Mouse (Mus musculus): ENCODE measurements around the gene Lekr1.

Gene Lekr1

DNA sequence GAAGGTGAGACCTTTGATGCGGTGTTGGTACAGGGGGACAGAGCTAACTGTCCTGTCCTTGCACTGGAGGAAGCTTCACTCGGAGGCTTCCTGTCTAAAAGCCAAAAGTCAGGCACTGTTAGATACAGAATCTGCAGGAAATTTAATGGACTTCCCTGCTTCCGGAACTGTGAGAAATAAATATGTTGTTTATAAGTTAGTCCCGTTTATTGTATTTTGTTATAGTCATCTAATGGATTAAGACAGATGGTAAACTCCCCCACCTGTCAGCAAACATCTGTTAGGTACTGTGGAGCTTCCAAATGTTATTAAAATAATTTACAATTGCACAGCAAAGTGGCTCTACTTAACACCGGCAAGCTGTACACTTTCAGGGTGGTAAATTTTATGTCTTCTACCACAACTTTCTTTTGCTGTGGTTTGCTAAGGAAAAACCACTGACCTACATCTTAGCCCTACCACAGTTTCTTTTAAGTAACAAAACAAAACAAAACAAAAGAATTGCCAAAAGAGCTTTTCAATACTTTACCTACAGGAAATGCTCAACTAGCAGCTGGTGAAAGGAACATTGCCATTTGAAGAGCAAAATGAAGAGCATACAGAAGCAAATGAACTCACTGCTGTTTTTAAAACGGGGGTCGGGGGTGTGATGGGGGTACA lies 15.7 kb upstream of the Lekr1 start:
- in situ Hi-C loops (cut with MboI; ENCODE audit: low pct_unique_long_range_greater_than_20kb in 1 of 2, low sequenced_read_pairs in 2 of 2, unreplicated experiment in 1 of 2) = no loop called here

DNA sequence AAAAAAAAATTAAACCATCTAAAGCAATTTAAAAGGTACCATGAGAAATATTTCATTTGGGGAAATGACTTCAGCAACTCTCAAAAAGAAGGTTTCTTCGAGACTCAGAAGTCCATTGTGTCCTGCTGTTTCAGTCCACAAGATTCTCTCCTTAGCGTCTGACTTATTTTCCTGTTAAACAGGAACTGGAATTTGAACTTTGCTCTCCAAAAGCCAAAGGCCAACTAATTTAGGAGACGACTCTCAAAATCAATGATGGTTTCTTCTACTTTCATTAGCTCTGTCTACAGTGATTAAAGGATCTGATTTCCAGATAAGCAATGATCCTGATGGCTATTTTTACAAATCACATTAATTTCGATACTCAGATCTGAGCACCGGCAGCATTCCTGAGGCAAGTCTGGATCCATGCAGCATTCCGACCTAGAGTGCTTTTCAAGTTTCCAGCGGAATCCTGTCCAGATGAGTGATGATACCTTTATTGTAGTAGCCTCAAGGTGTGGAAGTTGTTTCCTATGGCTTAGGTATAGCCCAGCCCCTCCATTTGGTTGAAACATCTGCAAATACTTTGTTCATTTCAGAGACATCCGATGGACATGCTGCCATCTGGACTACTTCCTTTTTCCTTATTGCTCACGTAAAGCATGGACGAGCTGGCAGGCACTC lies 11.4 kb upstream of the Lekr1 start:
- in situ Hi-C loops (cut with MboI; ENCODE audit: low pct_unique_long_range_greater_than_20kb in 1 of 2, low sequenced_read_pairs in 2 of 2, unreplicated experiment in 1 of 2) = loop anchor here in 1 of 2 experiments (5.0 kb wide), 1 partner anchor 122 kb away; no protein-coding TSS in a partner anchor

DNA sequence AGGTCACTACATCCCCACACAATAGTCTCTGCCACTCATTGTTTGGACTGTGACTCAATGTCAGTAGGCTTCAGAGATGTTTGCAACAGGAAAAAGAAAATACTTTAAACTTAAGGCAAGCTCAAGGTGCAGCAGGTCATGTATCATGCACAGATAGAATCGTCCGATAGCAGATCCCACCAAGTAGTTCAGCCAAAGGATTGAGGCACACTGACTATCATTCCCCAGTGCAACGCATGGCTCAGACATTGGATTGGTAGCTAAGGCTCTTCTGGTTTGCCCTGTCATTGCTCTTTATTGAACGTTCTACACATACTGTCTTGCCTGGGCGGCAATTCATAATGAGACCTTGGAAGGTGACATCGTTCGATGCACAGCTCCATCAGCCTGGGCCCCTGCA lies 9.6 kb upstream of the Lekr1 start:
- in situ Hi-C loops (cut with MboI; ENCODE audit: low pct_unique_long_range_greater_than_20kb in 1 of 2, low sequenced_read_pairs in 2 of 2, unreplicated experiment in 1 of 2) = loop anchor here in 1 of 2 experiments (5.0 kb wide), 1 partner anchor 124 kb away; no protein-coding TSS in a partner anchor

DNA sequence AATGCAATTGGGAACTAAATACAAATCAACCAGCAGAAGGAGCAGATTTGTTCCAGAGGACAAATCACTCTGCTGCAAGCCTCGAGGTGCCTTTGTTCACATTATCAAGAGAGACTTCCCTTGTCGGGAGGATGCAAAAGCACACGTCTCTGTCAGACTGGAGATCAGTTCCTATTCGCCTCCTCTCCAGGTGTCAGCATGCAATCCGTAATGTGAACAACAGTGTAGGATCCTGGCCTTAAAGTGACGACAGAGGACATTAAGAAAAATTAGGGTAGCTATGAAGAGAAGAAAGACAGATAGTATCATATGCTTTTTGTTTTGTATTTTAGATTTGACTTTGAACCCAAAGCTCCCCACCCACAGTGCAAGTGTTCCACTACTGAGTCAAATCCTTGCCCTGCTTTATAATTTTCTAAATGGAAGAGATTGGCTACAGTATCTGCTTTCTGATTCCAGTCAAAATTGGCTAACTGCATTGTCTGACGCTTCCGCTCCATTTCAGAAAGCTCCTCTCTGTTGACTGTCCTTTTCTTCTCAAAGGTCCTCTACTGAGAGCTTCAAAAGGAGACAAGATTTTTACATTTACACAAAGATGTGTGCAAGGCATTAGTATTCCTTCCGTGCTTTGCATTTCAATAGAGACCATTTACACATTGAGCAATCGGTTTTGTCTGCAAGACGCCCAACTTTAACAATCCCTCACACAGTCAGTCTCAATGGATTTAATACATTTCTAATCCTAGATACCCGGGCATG lies 8.9 kb upstream of the Lekr1 start:
- in situ Hi-C loops (cut with MboI; ENCODE audit: low pct_unique_long_range_greater_than_20kb in 1 of 2, low sequenced_read_pairs in 2 of 2, unreplicated experiment in 1 of 2) = loop anchor here in 1 of 2 experiments (5.0 kb wide), 1 partner anchor 125 kb away; no protein-coding TSS in a partner anchor

DNA sequence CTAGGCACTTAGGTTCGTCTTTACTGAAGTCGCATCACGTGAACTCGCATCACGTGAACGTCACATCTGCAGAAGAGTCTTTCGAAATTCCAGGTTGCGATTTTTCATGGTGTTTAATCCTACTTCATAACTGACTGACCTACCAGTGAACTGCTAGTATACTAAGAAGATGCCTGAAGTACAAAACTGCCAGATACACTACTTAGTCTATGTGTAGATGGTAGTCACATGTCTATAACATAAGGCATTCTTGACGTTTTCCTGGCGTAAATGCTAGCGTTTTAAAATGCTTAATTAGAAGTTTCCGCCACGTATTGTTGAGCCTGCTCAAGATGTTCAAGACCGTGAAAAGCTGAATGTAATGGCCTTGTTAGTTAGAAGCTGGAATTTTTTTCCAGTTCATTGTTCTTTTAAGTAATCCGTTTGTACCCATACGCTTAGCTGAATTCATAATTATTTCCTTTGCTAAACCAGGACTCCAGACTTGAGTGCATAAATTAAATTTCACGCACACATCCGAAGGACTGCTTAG lies 7.9 kb upstream of the Lekr1 start:
- in situ Hi-C loops (cut with MboI; ENCODE audit: low pct_unique_long_range_greater_than_20kb in 1 of 2, low sequenced_read_pairs in 2 of 2, unreplicated experiment in 1 of 2) = loop anchor here in 1 of 2 experiments (5.0 kb wide), 1 partner anchor 126 kb away; no protein-coding TSS in a partner anchor

DNA sequence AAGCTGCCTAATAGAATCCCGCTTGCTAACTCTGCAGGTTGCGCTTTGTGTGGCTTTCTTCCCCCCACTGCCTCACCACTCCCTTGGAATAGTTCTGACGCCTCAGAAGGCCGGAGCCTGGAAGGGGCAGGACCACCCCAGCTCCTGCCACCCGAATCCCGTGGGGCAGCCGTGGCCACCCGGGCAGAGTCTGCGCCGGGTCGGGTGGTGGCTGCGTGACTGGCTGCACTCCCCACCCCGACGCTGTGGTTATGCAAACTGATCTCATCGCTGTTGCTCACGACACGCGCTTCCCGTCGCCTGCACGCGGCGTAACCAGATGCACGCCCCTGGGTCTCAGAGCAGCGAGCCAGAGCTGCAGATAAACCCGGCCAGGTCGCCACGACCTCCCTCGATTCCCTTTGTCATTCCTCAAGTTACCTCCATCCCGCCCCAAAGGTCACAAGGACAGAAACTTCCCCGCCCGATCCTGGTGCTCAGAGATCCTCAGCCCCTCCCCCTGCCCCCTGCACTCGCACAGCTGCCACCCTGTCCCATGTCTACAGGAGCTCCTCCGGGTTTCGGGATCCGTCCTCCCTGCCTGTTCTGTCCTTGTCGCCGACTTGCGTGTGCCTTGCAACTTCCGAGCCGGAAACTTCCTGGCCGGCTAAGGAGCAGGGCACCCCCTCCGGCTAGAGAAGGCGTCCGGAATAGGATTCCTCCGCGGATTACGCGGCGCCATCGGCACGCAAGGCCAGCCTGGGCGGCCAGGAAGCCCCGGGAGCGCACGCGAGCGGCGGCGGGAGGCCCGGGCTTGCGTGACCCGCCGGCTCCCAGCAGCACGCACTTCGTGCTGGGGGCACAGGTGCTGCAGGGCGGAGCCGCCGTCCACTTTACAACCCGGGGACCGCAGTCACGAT lies 7.1 kb upstream of the Lekr1 start:
- in situ Hi-C loops (cut with MboI; ENCODE audit: low pct_unique_long_range_greater_than_20kb in 1 of 2, low sequenced_read_pairs in 2 of 2, unreplicated experiment in 1 of 2) = loop anchor here in 1 of 2 experiments (5.0 kb wide), 1 partner anchor 127 kb away; no protein-coding TSS in a partner anchor

DNA sequence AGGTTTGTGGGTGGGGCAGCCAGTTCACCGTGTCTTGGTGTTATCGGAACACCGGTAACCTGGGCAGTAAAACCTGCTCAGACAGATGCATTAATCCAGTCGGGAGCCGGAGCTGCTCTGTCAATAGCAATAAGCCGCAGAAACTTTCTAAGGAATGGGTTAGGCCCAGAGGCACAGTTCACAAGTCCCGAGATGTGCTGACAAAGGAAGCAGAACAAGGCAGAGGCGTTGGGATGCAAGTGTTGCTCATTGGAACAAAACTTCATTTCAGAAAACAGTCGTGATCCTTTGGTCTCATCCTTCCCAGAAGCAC lies 6.5 kb upstream of the Lekr1 start:
- in situ Hi-C loops (cut with MboI; ENCODE audit: low pct_unique_long_range_greater_than_20kb in 1 of 2, low sequenced_read_pairs in 2 of 2, unreplicated experiment in 1 of 2) = loop anchor here in 1 of 2 experiments (5.0 kb wide), 1 partner anchor 127 kb away; no protein-coding TSS in a partner anchor

DNA sequence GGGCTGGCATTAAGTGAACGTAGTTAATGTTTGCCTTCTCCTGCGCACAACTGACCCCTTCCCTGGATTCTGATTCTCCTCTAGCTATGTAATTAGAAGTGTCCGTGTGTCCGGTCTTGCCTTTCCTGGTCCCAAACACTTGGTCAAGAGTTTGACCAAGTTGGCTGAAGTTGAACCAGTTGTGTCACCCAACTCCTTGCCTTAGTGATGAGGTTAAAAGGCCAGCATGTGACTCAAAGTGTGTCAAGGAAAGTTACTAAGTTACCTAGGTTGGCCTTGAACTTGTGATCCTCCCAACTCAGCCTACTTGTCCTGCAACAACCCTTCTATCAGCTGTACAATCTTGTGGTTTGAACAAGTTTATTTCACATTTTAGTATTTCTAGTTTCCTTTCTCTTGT lies 5.7 kb upstream of the Lekr1 start:
- in situ Hi-C loops (cut with MboI; ENCODE audit: low pct_unique_long_range_greater_than_20kb in 1 of 2, low sequenced_read_pairs in 2 of 2, unreplicated experiment in 1 of 2) = no loop called here

DNA sequence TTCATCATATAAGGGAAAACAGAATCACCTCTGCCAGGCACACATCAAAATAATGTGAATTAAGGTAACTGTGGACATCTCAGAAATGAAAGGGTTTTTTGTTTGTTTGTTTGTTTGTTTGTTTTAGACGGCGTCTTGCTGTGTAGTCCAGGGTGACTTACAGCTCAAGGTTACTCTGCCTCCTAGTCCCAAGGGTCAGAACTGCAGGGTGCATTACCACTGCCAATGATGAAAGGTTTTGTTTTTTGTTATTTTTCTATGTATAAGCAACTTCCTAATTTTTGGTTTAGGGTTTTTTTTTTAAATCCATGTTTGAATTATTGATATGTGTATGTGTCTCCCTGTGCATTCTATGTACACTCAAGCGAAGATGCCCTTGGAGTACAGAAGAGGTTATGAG lies 4.3 kb upstream of the Lekr1 start:
- in situ Hi-C loops (cut with MboI; ENCODE audit: low pct_unique_long_range_greater_than_20kb in 1 of 2, low sequenced_read_pairs in 2 of 2, unreplicated experiment in 1 of 2) = no loop called here

DNA sequence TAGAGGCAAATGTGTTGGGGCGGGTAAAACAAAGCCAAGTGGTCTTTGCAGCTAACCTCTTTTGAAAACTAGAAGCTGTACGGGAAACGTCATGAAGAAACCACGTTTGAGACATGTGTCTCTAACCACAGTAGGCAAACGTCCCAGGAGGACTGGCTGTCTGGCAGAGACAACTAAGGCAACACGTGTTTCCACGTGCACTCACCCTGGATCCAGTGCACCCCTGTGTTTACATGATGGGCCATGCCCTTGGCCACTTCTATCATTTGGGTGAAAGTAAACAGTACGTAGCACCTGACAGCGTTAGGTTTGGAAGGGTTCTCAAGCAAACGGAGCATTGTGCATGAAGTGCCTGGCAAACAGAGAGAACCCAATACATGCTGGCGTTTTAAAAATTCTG lies 2.9 kb upstream of the Lekr1 start:
- in situ Hi-C loops (cut with MboI; ENCODE audit: low pct_unique_long_range_greater_than_20kb in 1 of 2, low sequenced_read_pairs in 2 of 2, unreplicated experiment in 1 of 2) = no loop called here

DNA sequence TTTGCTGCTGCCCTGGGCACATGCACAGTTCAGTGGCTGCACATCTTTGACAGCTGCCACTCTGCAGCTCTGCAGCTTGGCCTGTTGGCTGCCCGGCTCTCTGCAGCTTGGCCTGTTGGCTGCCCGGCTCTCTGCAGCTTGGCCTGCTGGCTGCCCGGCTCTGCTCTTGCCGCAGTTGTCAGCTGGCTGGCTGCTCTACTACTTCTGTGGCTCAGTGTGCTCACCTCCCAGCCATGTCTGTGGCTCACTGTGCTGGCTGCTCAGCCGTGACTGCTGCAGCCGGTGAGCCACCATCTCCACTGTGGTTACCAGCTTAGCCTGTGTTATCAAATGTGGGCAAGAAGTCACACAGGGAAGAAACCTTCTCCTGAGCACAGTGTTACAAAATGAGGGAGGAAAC lies 4.2 kb downstream of the Lekr1 start:
- in situ Hi-C loops (cut with MboI; ENCODE audit: low pct_unique_long_range_greater_than_20kb in 1 of 2, low sequenced_read_pairs in 2 of 2, unreplicated experiment in 1 of 2) = no loop called here

DNA sequence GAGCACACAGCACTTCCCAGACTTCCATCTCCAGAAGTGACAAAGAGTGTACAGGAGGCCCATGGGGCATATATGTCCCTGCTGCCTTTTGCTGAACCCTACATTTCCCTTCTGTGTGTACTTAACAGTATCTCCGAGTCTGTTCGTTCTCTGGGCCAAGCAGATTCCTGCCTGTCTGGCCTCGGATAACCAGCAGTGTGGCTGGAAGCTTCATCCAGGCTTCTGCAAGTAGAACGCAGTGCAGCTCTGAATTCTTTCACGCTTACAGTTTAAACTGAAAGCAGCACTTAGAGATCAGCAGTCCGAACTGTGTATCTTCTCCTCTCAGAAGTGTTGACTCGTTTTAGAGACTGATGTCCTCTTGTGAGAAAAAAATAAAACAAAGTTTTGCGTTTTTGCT lies 7.7 kb downstream of the Lekr1 start:
- in situ Hi-C loops (cut with MboI; ENCODE audit: low pct_unique_long_range_greater_than_20kb in 1 of 2, low sequenced_read_pairs in 2 of 2, unreplicated experiment in 1 of 2) = no loop called here

DNA sequence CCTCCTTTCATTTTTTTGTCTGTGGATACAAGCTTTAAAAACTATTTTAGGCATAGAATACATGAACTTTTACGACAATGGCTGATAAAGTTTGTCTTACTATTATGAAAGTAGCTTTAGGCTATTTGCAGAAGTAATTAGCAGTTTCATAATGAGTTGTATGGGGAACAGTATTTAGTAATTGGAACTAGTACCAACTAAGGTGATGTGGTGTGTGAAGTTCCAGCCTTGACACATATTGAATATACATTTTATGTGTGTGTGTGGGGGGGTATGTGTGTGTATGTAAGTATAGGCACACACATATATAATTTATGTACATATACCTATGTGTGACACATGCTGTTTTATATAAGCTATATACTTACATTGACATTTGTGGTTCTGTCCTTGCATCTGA lies 14.6 kb downstream of the Lekr1 start:
- in situ Hi-C loops (cut with MboI; ENCODE audit: low pct_unique_long_range_greater_than_20kb in 1 of 2, low sequenced_read_pairs in 2 of 2, unreplicated experiment in 1 of 2) = no loop called here

DNA sequence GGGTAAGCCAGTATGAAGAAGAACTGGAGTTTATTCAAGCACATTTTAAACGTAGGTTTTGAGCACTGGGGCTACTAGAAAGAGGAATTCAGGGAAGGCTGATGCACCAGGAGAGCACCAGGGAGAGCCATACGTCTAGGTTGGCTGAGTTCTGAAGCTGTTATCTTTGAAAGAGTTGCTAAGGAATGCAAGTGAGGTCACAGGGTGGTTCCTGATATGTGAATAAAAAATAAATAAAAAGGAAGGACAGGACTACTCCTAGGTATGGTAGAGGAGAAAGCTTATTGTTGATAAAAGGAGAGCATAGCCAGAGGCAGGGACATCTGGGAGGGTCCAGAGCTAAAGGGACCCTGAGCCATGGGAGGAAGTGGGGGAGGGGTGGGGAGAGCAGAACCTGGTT lies 23.7 kb downstream of the Lekr1 start:
- in situ Hi-C loops (cut with MboI; ENCODE audit: low pct_unique_long_range_greater_than_20kb in 1 of 2, low sequenced_read_pairs in 2 of 2, unreplicated experiment in 1 of 2) = no loop called here

DNA sequence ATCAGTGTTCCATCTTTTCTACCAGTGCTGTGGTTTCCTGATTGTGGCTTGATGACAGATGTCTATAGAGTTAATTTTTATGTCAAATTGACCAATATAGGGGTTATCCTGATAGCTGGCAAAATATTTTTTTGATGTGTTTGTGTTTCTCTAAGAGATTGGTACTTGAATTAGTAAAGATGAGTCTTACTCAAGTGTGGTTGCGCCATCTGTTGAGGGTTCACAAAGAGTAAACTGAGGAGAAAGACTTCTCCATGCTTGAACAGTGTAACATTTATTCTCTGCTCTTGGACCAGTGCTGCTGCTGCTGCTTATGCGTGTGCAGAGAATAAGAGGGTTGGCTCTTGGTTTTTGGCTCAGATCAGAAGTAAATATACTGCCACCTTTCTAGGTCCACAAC lies 24.8 kb downstream of the Lekr1 start:
- in situ Hi-C loops (cut with MboI; ENCODE audit: low pct_unique_long_range_greater_than_20kb in 1 of 2, low sequenced_read_pairs in 2 of 2, unreplicated experiment in 1 of 2) = no loop called here

DNA sequence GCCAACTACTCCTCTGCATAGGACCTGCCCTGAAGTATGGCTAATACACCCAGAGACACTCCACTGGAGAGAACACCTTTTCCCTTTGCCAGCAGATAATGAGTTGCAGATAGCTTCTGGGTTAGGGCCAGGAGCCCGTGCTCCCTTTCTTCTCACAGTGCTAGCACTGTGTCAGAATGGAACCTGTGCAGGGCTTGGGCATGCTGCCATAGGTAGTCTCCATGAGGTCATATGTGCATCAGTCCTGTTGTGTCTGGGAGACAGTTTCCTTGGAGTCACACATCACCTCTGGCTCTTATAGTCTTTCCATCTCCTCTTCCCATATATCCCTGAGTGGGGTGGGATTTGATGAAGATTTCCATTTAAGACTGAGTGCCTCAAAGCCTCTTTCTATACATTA lies 33.7 kb downstream of the Lekr1 start:
- in situ Hi-C loops (cut with MboI; ENCODE audit: low pct_unique_long_range_greater_than_20kb in 1 of 2, low sequenced_read_pairs in 2 of 2, unreplicated experiment in 1 of 2) = no loop called here

DNA sequence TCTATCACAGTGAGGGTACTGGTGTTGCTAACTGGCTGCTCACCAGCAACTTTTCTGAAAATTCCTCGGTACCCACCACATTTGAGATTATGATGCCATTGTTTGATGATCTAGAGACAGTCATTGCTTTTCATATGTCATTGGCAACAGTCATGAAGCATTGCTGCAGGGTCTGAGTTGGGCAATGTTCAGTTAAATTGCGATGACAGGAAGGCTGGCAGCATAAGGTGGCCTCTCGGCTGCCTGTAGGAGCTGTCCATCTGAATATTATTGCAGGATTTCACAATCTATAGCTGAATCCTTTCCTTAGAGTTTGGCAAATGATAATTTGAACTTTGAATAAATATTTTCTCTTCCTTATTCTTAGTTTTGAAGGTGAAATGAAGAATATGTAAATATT lies 48.3 kb downstream of the Lekr1 start:
- in situ Hi-C loops (cut with MboI; ENCODE audit: low pct_unique_long_range_greater_than_20kb in 1 of 2, low sequenced_read_pairs in 2 of 2, unreplicated experiment in 1 of 2) = no loop called here

DNA sequence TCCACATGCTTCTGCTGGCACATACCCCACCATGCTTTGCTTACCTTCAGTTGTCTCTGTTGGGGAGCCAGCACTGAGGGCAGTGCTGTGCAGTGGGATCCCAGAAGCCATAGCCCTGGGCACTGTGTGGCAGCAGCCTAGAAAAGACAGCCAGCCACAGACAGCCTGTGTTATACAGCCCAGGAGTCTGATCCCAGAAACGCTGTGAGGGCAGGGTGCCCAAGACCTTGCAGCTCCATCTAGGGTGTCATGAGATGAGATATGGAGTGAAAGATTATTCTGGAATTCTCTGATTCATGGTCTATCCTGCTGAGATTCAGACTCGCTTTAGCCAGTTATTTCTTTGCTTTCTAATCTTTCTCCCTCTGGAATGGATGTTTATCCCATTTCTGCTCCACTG lies 51.4 kb downstream of the Lekr1 start:
- in situ Hi-C loops (cut with MboI; ENCODE audit: low pct_unique_long_range_greater_than_20kb in 1 of 2, low sequenced_read_pairs in 2 of 2, unreplicated experiment in 1 of 2) = no loop called here
